Mouse (Mus musculus): Measurements from ENCODE around the gene U2af2.

DNA sequence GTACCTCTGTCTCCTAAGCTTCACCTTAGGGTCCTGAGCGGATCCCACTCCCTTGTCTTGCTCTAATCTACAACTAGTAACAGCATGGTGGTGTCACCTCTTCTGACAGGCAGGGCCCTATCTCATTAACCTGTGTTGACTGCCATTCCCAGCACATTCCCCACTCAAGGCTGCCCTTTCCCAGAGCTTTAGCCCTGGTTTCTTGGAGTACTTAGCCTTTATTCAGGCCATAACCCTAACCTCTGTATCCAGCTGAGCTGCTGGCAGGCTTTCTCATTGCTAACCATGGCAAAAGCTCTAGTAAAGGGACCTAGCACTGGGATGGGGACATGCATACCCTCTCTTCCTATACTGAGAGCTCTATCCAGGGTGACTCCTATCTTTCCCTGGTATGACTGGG lies 3.3 kb upstream of the U2af2 start:
- TF ChIP-seq CTCF (IDR thresholded peaks at IDR 0.05; ENCODE audit: borderline replicate concordance, control insufficient read depth, extremely low read depth, insufficient read depth, low read length, poor library complexity) (no peak), POLR2A (IDR thresholded peaks at IDR 0.05; ENCODE audit: control insufficient read depth, extremely low read depth, insufficient read depth, low read length, poor library complexity) (no peak)
